17 mouse cellular contexts compared by ENCODE assay signal in genomic region chr3:100618511-100618910, GRCm38 (mm10).
DNase-seq lines count a peak whose midpoint lies in the region; ATAC-seq and TF ChIP-seq lines count a peak whose summit lies in the region.
"Had no signal": no experiment of that assay in that cellular context is flagged by ENCODE, and none has a peak within 500 bp of the region (broad histone marks: within the 10 kb centered on the region; RNA-seq: fewer than 3 reads in every experiment).

No protein-coding gene starts in this region.

- no peaks in the 10 kb centered on the region for H3K9me3 ChIP-seq in lung, embryonic 14.5 days (ENCODE audit: low read depth, low read length)
- H3K9me3 ChIP-seq: forebrain, embryonic 12.5 days; heart, embryonic 13.5 days; liver, embryonic 13.5 days; neural tube, embryonic 13.5 days had no signal

- H3K4me2 ChIP-seq in lung, embryonic 14.5 days: no peak overlapping the region
- H3K4me2 ChIP-seq: forebrain, embryonic 12.5 days; heart, embryonic 13.5 days; liver, embryonic 13.5 days; neural tube, embryonic 13.5 days had no signal

- no peaks in the 10 kb centered on the region for H3K79me2 ChIP-seq in macrophage (ENCODE audit: inconsistent target)

- peak; percentile 11 to 39 for DNase-seq in cerebellum, postnatal 10 days
- no peak for DNase-seq in cerebellum, adult 11 months
- peak; percentile 76 for DNase-seq in 416B (ENCODE audit: low read depth)
- peak; percentile 36 for DNase-seq in lung, embryonic 14.5 days
- no peak for DNase-seq in right cerebral cortex, postnatal 36 days (ENCODE audit: low spot score in 2 of 2)
- no peak for DNase-seq in kidney, postnatal 10 days
- DNase-seq: heart, postnatal 4 days; kidney, adult 18-20 months; liver, embryonic 13.5 days; right cerebral cortex, postnatal 25 days; thymus, postnatal 25 days had no signal

- ATAC-seq in lung, embryonic 14.5 days (ENCODE audit: insufficient read depth): no peak
- ATAC-seq: hindbrain, embryonic 16.5 days had no signal

- H3K9ac ChIP-seq in lung, embryonic 14.5 days: no peak overlapping the region
- H3K9ac ChIP-seq: forebrain, embryonic 12.5 days; heart, embryonic 13.5 days; liver, embryonic 13.5 days; neural tube, embryonic 13.5 days had no signal

- WGBS in lung, embryonic 14.5 days: 41% methylated on average over 4 of the region's 4 CpGs
- WGBS in macrophage (ENCODE audit: missing documents): 15% methylated on average over 4 of the region's 4 CpGs

- H3K27me3 ChIP-seq in lung, embryonic 14.5 days (ENCODE audit: insufficient read depth, low read length): no peaks in the 10 kb centered on the region
- H3K27me3 ChIP-seq: forebrain, embryonic 12.5 days; heart, embryonic 13.5 days; liver, embryonic 13.5 days; neural tube, embryonic 13.5 days had no signal

- H3K36me3 ChIP-seq in lung, embryonic 14.5 days (ENCODE audit: insufficient read depth): 0 out of 2 replicates have a peak, but pooled peaks cover 3% of the 10 kb centered on the region
- no peaks in the 10 kb centered on the region for H3K36me3 ChIP-seq in macrophage (ENCODE audit: inconsistent target)
- H3K36me3 ChIP-seq: forebrain, embryonic 12.5 days; liver, embryonic 13.5 days; neural tube, embryonic 13.5 days had no signal

- no peak overlapping the region for H3K27ac ChIP-seq in lung, embryonic 14.5 days (ENCODE audit: low read depth)
- H3K27ac ChIP-seq in macrophage: peak overlapping the region; percentile 21
- H3K27ac ChIP-seq: forebrain, embryonic 12.5 days; heart, embryonic 13.5 days; left cerebral cortex, adult 2 months; liver, embryonic 13.5 days; neural tube, embryonic 13.5 days had no signal

- H3K4me1 ChIP-seq in lung, embryonic 14.5 days (ENCODE audit: insufficient read depth): no peaks in the 10 kb centered on the region
- H3K4me1 ChIP-seq: forebrain, embryonic 12.5 days; heart, embryonic 13.5 days; liver, embryonic 13.5 days; neural tube, embryonic 13.5 days had no signal

- TF ChIP-seq CTCF in lung, embryonic 14.5 days (IDR thresholded peaks at IDR 0.05; ENCODE audit: low read depth): no peak

- no peak overlapping the region for H3K4me3 ChIP-seq in lung, embryonic 14.5 days (ENCODE audit: low read depth, low read length)
- no peak overlapping the region for H3K4me3 ChIP-seq in macrophage (ENCODE audit: inconsistent target)
- H3K4me3 ChIP-seq: forebrain, embryonic 12.5 days; heart, embryonic 13.5 days; left cerebral cortex, adult 2 months; liver, embryonic 13.5 days; neural tube, embryonic 13.5 days had no signal

Comparison
In these comparisons a context has a peak if more than half of its experiments do, and no peak if none do; other contexts are left out.
1. DNase-seq: peak in cerebellum, postnatal 10 days (2 of 2), 416B (single experiment) and lung, embryonic 14.5 days (single experiment); none in cerebellum, adult 11 months (single experiment), right cerebral cortex, postnatal 36 days (0 of 2) and kidney, postnatal 10 days (single experiment).